Mouse (Mus musculus): ENCODE data around the gene Tigit. TPM values are rescaled to one million over a fixed set of nuclear protein-coding genes. Genes with fewer than 3 reads are reported as not detected.

Tigit gene
- polyA plus RNA-seq, 1 experiment from 2014 or later, result not detected

DNA sequence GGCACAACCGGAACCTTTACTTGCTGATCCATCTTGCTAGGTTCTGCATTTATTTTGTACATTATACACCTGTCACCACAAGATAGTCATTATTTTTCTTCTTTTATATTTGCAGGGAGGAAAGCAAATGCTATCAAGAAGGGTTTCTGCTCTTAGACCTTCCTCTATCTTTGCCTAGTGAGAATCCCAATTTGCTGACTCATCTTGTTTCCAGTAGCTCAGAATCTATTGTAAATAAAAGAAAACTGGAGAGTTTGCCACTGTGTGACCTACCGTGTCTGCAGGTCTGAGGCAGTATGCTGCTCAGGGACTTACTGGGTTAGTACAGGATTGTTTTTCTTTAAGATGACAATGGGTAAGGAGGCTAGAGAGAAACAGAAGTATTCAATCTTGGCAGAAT, 24.0 kb upstream of the Tigit start:
- Histone ChIP-seq H3K9me3 (ENCODE audit: control insufficient read depth, low read depth, low read length) (no peaks in the 10 kb centered on the region), H3K4me3 (ENCODE audit: low read depth, low read length) (no peak overlapping the region), H3K27ac (ENCODE audit: low read length) (no peak overlapping the region), H3K4me2 (replicated peaks; ENCODE audit: low read depth, low read length) (no peak overlapping the region), H3K4me1 (ENCODE audit: control insufficient read depth, insufficient read depth, low read length) (no peaks in the 10 kb centered on the region), H3K27me3 (ENCODE audit: control insufficient read depth, insufficient read depth, low read length) (no peaks in the 10 kb centered on the region), H3K36me3 (ENCODE audit: control insufficient read depth, insufficient read depth, low read length) (no peaks in the 10 kb centered on the region), H3K9ac (replicated peaks; ENCODE audit: low read depth, low read length) (no peak overlapping the region)
- ATAC-seq (ENCODE audit: insufficient number of reproducible peaks, insufficient read depth, low FRiP score, low read depth), result no peak
- WGBS, result 71% methylated on average over 2 of the region's 2 CpGs

GRCm38 (mm10) chr16:43674400-43674799, 10.5 kb upstream of the Tigit start:
- H3K27me3 ChIP-seq (ENCODE audit: control insufficient read depth, insufficient read depth, low read length), result no peaks in the 10 kb centered on the region
- H3K9me3 ChIP-seq (ENCODE audit: control insufficient read depth, low read depth, low read length), result no peaks in the 10 kb centered on the region
- no peaks in the 10 kb centered on the region for H3K36me3 ChIP-seq (ENCODE audit: control insufficient read depth, insufficient read depth, low read length)
- no peak overlapping the region for H3K4me2 ChIP-seq (replicated peaks; ENCODE audit: low read depth, low read length)
- H3K27ac ChIP-seq (ENCODE audit: low read length), result no peak overlapping the region
- ATAC-seq (ENCODE audit: insufficient number of reproducible peaks, insufficient read depth, low FRiP score, low read depth), result no peak
- 72% methylated on average over 3 of the region's 3 CpGs for WGBS
- H3K9ac ChIP-seq (replicated peaks; ENCODE audit: low read depth, low read length), result no peak overlapping the region
- no peak overlapping the region for H3K4me3 ChIP-seq (ENCODE audit: low read depth, low read length)
- no peaks in the 10 kb centered on the region for H3K4me1 ChIP-seq (ENCODE audit: control insufficient read depth, insufficient read depth, low read length)

- H3K27ac ChIP-seq (ENCODE audit: low read length), result no peak overlapping the region
- no peaks in the 10 kb centered on the region for H3K4me1 ChIP-seq (ENCODE audit: control insufficient read depth, insufficient read depth, low read length)
- ATAC-seq (ENCODE audit: insufficient number of reproducible peaks, insufficient read depth, low FRiP score, low read depth), result no peak
- no peak overlapping the region for H3K4me2 ChIP-seq (replicated peaks; ENCODE audit: low read depth, low read length)
- H3K4me3 ChIP-seq (ENCODE audit: low read depth, low read length), result no peak overlapping the region
- H3K27me3 ChIP-seq (ENCODE audit: control insufficient read depth, insufficient read depth, low read length), result no peaks in the 10 kb centered on the region
- H3K9me3 ChIP-seq (ENCODE audit: control insufficient read depth, low read depth, low read length), result no peaks in the 10 kb centered on the region
- H3K36me3 ChIP-seq (ENCODE audit: control insufficient read depth, insufficient read depth, low read length), result no peaks in the 10 kb centered on the region
- no peak overlapping the region for H3K9ac ChIP-seq (replicated peaks; ENCODE audit: low read depth, low read length)
Observed at GRCm38 (mm10) chr16:43672697-43673096, 8.8 kb upstream of the Tigit start.

GRCm38 (mm10) chr16:43671972-43672371, 8.0 kb upstream of the Tigit start:
- H3K4me3 ChIP-seq (ENCODE audit: low read depth, low read length), result no peak overlapping the region
- WGBS, result 83% methylated on average over 1 of the region's 1 CpGs
- no peak overlapping the region for H3K9ac ChIP-seq (replicated peaks; ENCODE audit: low read depth, low read length)
- H3K36me3 ChIP-seq (ENCODE audit: control insufficient read depth, insufficient read depth, low read length), result no peaks in the 10 kb centered on the region
- H3K9me3 ChIP-seq (ENCODE audit: control insufficient read depth, low read depth, low read length), result no peaks in the 10 kb centered on the region
- no peaks in the 10 kb centered on the region for H3K4me1 ChIP-seq (ENCODE audit: control insufficient read depth, insufficient read depth, low read length)
- no peak for ATAC-seq (ENCODE audit: insufficient number of reproducible peaks, insufficient read depth, low FRiP score, low read depth)
- no peak overlapping the region for H3K4me2 ChIP-seq (replicated peaks; ENCODE audit: low read depth, low read length)
- no peaks in the 10 kb centered on the region for H3K27me3 ChIP-seq (ENCODE audit: control insufficient read depth, insufficient read depth, low read length)
- no peak overlapping the region for H3K27ac ChIP-seq (ENCODE audit: low read length)

DNA sequence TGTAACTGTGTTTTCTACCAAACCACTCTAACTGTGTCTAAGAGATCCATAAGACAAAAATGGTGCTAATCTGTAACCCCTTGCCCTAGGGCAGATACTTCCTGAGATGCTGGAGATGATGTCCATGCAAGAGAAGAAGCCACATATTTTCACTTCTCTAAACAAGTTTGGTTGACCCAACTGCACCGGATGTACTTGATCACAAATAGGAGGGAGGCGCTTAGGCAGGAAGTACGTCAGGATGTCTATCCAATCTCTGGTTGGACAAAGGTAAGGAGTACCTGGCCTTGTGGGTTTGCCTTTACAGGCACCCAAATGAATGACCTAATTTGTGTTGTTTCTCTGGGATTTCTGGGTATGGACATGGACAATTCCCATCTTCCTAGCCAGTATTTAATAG, 4.3 kb upstream of the Tigit start:
- H3K4me1 ChIP-seq (ENCODE audit: control insufficient read depth, insufficient read depth, low read length), result no peaks in the 10 kb centered on the region
- H3K4me2 ChIP-seq (replicated peaks; ENCODE audit: low read depth, low read length), result no peak overlapping the region

DNA sequence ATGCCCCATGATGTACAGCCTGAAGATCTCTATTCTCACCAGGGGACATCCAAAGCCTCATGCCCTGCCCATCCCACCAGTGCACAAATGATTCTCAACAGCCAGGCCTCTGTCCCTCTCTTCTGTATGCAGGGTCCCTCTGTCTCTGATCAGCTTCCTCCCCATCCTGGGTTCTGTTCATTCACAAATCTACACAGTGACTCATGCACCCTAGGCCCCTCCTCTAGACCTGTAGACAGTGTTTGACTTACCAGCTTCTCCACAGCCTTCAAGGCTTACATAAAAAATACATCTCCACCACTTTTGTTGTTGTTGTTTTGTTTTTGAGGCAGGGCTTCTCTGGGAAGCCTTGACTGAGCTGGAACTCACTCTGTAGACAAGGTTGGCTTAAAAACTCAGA, 915 bp upstream of the Tigit start:
- Histone ChIP-seq H3K4me1 (ENCODE audit: control insufficient read depth, insufficient read depth, low read length) (no peaks in the 10 kb centered on the region), H3K27ac (ENCODE audit: low read length) (no peak overlapping the region), H3K27me3 (ENCODE audit: control insufficient read depth, insufficient read depth, low read length) (no peaks in the 10 kb centered on the region), H3K36me3 (ENCODE audit: control insufficient read depth, insufficient read depth, low read length) (no peaks in the 10 kb centered on the region), H3K4me3 (ENCODE audit: low read depth, low read length) (no peak overlapping the region), H3K9me3 (ENCODE audit: control insufficient read depth, low read depth, low read length) (no peaks in the 10 kb centered on the region), H3K4me2 (replicated peaks; ENCODE audit: low read depth, low read length) (no peak overlapping the region), H3K9ac (replicated peaks; ENCODE audit: low read depth, low read length) (no peak overlapping the region)
- no peak for ATAC-seq (ENCODE audit: insufficient number of reproducible peaks, insufficient read depth, low FRiP score, low read depth)

More for the DNA sequence above, 4.3 kb upstream of the Tigit start:
- Histone ChIP-seq H3K9ac (replicated peaks; ENCODE audit: low read depth, low read length) (no peak overlapping the region), H3K36me3 (ENCODE audit: control insufficient read depth, insufficient read depth, low read length) (no peaks in the 10 kb centered on the region), H3K27me3 (ENCODE audit: control insufficient read depth, insufficient read depth, low read length) (no peaks in the 10 kb centered on the region), H3K9me3 (ENCODE audit: control insufficient read depth, low read depth, low read length) (no peaks in the 10 kb centered on the region), H3K27ac (ENCODE audit: low read length) (no peak overlapping the region), H3K4me3 (ENCODE audit: low read depth, low read length) (no peak overlapping the region)
- WGBS, result 93% methylated on average over 3 of the region's 3 CpGs
- ATAC-seq (ENCODE audit: insufficient number of reproducible peaks, insufficient read depth, low FRiP score, low read depth), result no peak

DNA sequence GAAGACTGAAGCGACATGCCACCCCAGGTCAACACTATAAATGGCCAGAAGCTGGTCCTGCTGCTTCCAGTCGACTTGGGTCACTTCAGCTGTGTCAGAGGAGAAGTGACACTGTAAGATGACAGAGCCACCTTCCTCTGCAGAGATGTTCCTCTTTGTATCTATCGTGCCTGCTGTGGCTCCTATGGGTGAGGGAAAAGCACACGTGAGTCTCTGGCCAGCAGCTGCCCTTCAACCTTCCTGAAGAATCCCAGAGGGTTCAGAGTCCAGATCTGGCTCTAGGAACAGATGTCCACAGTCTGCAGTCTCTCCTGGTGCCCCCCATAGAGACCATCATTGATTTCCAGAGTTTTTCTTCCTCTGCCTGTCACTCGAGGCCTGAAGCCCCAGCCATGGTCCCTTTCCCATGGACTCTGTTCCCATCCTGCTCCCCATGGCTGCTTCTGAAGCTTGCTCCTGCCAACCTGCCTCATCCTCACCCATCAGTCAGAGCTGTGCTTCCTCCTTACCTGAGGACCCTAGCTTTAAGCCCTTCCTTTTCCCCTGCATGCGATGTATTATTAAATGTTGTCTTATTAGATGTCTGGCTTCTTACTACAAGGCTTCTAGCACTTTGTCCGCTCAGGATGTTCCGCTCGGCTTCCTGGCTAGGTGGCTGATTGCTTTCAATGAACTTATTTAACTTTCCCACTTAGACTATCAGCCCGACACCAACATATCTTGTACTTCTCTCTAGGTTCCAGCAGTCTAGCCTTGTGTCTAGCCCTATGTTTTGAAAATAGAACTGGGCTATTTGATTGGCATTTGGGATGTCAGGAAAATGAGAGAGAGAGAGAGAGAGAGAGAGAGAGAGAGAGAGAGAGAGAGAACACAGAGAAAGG, 1.6 kb downstream of the Tigit start:
- Histone ChIP-seq H3K4me2 (replicated peaks; ENCODE audit: low read depth, low read length) (no peak overlapping the region), H3K9me3 (ENCODE audit: control insufficient read depth, low read depth, low read length) (no peaks in the 10 kb centered on the region), H3K27me3 (ENCODE audit: control insufficient read depth, insufficient read depth, low read length) (no peaks in the 10 kb centered on the region), H3K4me1 (ENCODE audit: control insufficient read depth, insufficient read depth, low read length) (no peaks in the 10 kb centered on the region), H3K9ac (replicated peaks; ENCODE audit: low read depth, low read length) (no peak overlapping the region), H3K36me3 (ENCODE audit: control insufficient read depth, insufficient read depth, low read length) (no peaks in the 10 kb centered on the region), H3K4me3 (ENCODE audit: low read depth, low read length) (no peak overlapping the region), H3K27ac (ENCODE audit: low read length) (no peak overlapping the region)
- 86% methylated on average over 10 of the region's 10 CpGs for WGBS
- ATAC-seq (ENCODE audit: insufficient number of reproducible peaks, insufficient read depth, low FRiP score, low read depth), result no peak

- no peak overlapping the region for H3K27ac ChIP-seq (ENCODE audit: low read length)
- ATAC-seq (ENCODE audit: insufficient number of reproducible peaks, insufficient read depth, low FRiP score, low read depth), result no peak
- WGBS, result 94% methylated on average over 5 of the region's 5 CpGs
Observed at GRCm38 (mm10) chr16:43661576-43661975, 2.4 kb downstream of the Tigit start.

More at GRCm38 (mm10) chr16:43661576-43661975, 2.4 kb downstream of the Tigit start:
- Histone ChIP-seq H3K9me3 (ENCODE audit: control insufficient read depth, low read depth, low read length) (no peaks in the 10 kb centered on the region), H3K27me3 (ENCODE audit: control insufficient read depth, insufficient read depth, low read length) (no peaks in the 10 kb centered on the region), H3K4me1 (ENCODE audit: control insufficient read depth, insufficient read depth, low read length) (no peaks in the 10 kb centered on the region), H3K9ac (replicated peaks; ENCODE audit: low read depth, low read length) (no peak overlapping the region), H3K36me3 (ENCODE audit: control insufficient read depth, insufficient read depth, low read length) (no peaks in the 10 kb centered on the region), H3K4me3 (ENCODE audit: low read depth, low read length) (no peak overlapping the region), H3K4me2 (replicated peaks; ENCODE audit: low read depth, low read length) (no peak overlapping the region)
